Mouse (Mus musculus) testis, adult 2 months (tissue): ENCODE measurements at regions not wholly inside any gene's neighbourhood (a gene's known extent, or its start where the extent isn't known, plus 50 kb on each side); places are given as distances from the start of the nearest gene placed in this dataset.
A peak's percentile ranks its signal among the peaks of the same experiment; 100 is the strongest.

ENCODE experiments used
- H3K27ac ChIP-seq: fragments of 200-500 bp; 2 replicates; pipeline ENCODE4 v1.5.1; 2012; ENCODE audit warnings: low read depth, low read length; ENCODE audit not compliant: control insufficient read depth, insufficient read depth
- H3K27me3 ChIP-seq: fragments of 200-500 bp; 2 replicates; pipeline ENCODE4 v1.6.1; 2012; ENCODE audit warnings: mild to moderate bottlenecking, low read length, moderate library complexity; ENCODE audit not compliant: control insufficient read depth, insufficient read depth
- H3K36me3 ChIP-seq: fragments of 200-500 bp; 2 replicates; pipeline ENCODE4 v1.6.1; 2012; ENCODE audit warnings: mild to moderate bottlenecking, low read length; ENCODE audit not compliant: control insufficient read depth, insufficient read depth
- H3K4me1 ChIP-seq: fragments of 200-500 bp; 2 replicates; pipeline ENCODE4 v1.6.1; 2012; ENCODE audit warnings: low read length; ENCODE audit not compliant: control insufficient read depth, insufficient read depth
- H3K4me3 ChIP-seq: fragments of 200-500 bp; 2 replicates; pipeline ENCODE4 v1.5.1; 2012; ENCODE audit warnings: low read depth, mild to moderate bottlenecking, low read length, moderate library complexity, mixed read lengths; ENCODE audit not compliant: control insufficient read depth
- CTCF ChIP-seq: fragments of 200-500 bp; IDR thresholded peaks from 2 replicates; pipeline ENCODE4 v1.5.1; 2012; ENCODE audit warnings: low read depth, mild to moderate bottlenecking, inconsistent platforms, low read length, moderate library complexity; ENCODE audit not compliant: control insufficient read depth, insufficient read depth, insufficient replicate concordance
- POLR2A ChIP-seq: fragments of 200-500 bp; IDR thresholded peaks from 2 replicates; pipeline ENCODE4 v1.6.1; 2012; ENCODE audit warnings: low read depth, mild to moderate bottlenecking, inconsistent platforms, low read length, moderate library complexity; ENCODE audit not compliant: control insufficient read depth

GRCm38 (mm10) chr7:63345671-63346392, 98.7 kb upstream of the Otud7a start:
- Histone ChIP-seq H3K27ac (no peak overlapping the region), H3K27me3 (no peaks in the 10 kb centered on the region), H3K36me3 (no peaks in the 10 kb centered on the region), H3K4me3 (no peak overlapping the region), H3K4me1 (no peaks in the 10 kb centered on the region)
- TF ChIP-seq POLR2A (no peak), CTCF (peak; percentile 59; the same call in 1 of the 2 replicates)

- Histone ChIP-seq H3K4me1 (no peaks in the 10 kb centered on the region), H3K36me3 (no peaks in the 10 kb centered on the region), H3K27ac (no peak overlapping the region), H3K27me3 (no peaks in the 10 kb centered on the region), H3K4me3 (no peak overlapping the region)
- TF ChIP-seq CTCF: no peak
- no peak for TF ChIP-seq POLR2A
Observed at GRCm38 (mm10) chr7:63346393-63346730, 98.2 kb upstream of the Otud7a start.
